In the genomic region with DNA sequence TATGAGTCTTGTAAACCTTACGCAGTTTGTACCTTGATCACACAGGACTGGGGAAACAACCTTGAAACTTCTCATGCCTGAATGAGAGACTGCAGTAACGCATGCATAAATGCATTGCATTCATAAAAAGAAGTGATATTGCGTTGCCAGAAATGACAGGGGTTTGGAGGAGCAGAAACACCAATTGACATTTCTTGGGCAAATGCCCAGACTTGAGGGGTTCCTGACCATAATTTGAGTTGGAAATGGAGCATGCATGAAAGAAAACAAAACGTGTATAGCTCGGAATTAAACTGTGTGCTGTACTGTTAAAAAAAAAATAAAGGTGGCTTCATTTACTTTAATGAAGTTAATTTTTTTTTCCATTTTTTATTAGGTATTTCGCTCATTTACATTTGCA, we compare ENCODE assay signal across 27 mouse cellular contexts.
"Had no signal": no experiment of that assay in that cellular context is flagged by ENCODE, and none has a peak within 500 bp of the region (broad histone marks: within the 10 kb centered on the region; RNA-seq: fewer than 3 reads in every experiment).

No protein-coding gene starts in this region.

- ATAC-seq: hindbrain, postnatal 0 days; intestine, embryonic 16.5 days had no signal

- H3K4me1 ChIP-seq: heart, embryonic 10.5 days; heart, embryonic 12.5 days; hindbrain, embryonic 13.5 days; hindbrain, embryonic 15.5 days; kidney, embryonic 15.5 days; liver, embryonic 13.5 days had no signal

- H3K36me3 ChIP-seq: heart, embryonic 10.5 days; heart, embryonic 12.5 days; hindbrain, embryonic 13.5 days; hindbrain, embryonic 15.5 days; kidney, embryonic 15.5 days; limb, embryonic 10.5 days; limb, embryonic 12.5 days; liver, embryonic 13.5 days had no signal

- H3K9me3 ChIP-seq: heart, embryonic 10.5 days; heart, embryonic 12.5 days; hindbrain, embryonic 13.5 days; hindbrain, embryonic 15.5 days; kidney, embryonic 15.5 days; limb, embryonic 10.5 days; limb, embryonic 12.5 days; liver, embryonic 13.5 days had no signal

- H3K4me3 ChIP-seq: gastrocnemius, adult 2 months; heart, embryonic 10.5 days; heart, embryonic 12.5 days; hindbrain, embryonic 13.5 days; hindbrain, embryonic 15.5 days; kidney, embryonic 15.5 days; left cerebral cortex, adult 2 months; limb, embryonic 10.5 days; limb, embryonic 12.5 days; liver, embryonic 13.5 days had no signal

- H3K27ac ChIP-seq: gastrocnemius, adult 2 months; heart, embryonic 10.5 days; hindbrain, embryonic 13.5 days; hindbrain, embryonic 15.5 days; hindbrain, postnatal 0 days; kidney, embryonic 15.5 days; kidney, postnatal 0 days; left cerebral cortex, adult 2 months; limb, embryonic 10.5 days; limb, embryonic 12.5 days; liver, embryonic 13.5 days had no signal

- H3K9ac ChIP-seq: heart, embryonic 12.5 days; hindbrain, embryonic 13.5 days; hindbrain, embryonic 15.5 days; kidney, embryonic 15.5 days; limb, embryonic 12.5 days; liver, embryonic 13.5 days had no signal

- H3K27me3 ChIP-seq: heart, embryonic 12.5 days; hindbrain, embryonic 13.5 days; hindbrain, embryonic 15.5 days; kidney, embryonic 15.5 days; limb, embryonic 12.5 days; liver, embryonic 13.5 days had no signal

- H3K4me2 ChIP-seq: heart, embryonic 12.5 days; hindbrain, embryonic 13.5 days; hindbrain, embryonic 15.5 days; kidney, embryonic 15.5 days; limb, embryonic 12.5 days; liver, embryonic 11.5 days; liver, embryonic 13.5 days had no signal

- DNase-seq: gastrocnemius, adult 2 months; gastrocnemius, postnatal 10 days; gastrocnemius, postnatal 25 days; heart, adult 18-20 months; heart, postnatal 14 days; heart, postnatal 36 days; kidney, adult 11 months; kidney, adult 2 months; kidney, adult 9 months; kidney, postnatal 14 days; kidney, postnatal 36 days; layer of hippocampus, adult 9-11 months; layer of hippocampus, postnatal 36 days; liver; liver, embryonic 13.5 days had no signal
